Mouse (Mus musculus) neural tube, embryonic 15.5 days (tissue): Measurements from ENCODE around the gene Chrna1. TPM values are rescaled to one million over a fixed set of nuclear protein-coding genes. Genes with fewer than 3 reads are reported as not detected.
A peak's percentile ranks its signal among the peaks of the same experiment; 100 is the strongest.

ENCODE experiments used
- ATAC-seq: fragments of 200-750 bp; cut with Nextera tagmentation; 2 replicates; pipeline ENCODE4 v1.8.0; 2017; ENCODE audit warnings: mild to moderate bottlenecking, moderate TSS enrichment, moderate library complexity; ENCODE audit not compliant: low FRiP score
- H3K27ac ChIP-seq: fragments of 300-500 bp; sonication (generic); replicated peaks from 2 replicates; pipeline ENCODE4 v1.5.1; 2015; ENCODE audit warnings: mild to moderate bottlenecking, inconsistent platforms
- H3K27me3 ChIP-seq: fragments of 300-500 bp; sonication (generic); replicated peaks from 2 replicates; pipeline ENCODE4 v1.6.1; 2015; ENCODE audit warnings: inconsistent platforms
- H3K36me3 ChIP-seq: fragments of 300-500 bp; sonication (generic); 2 replicates; pipeline ENCODE4 v1.6.1; 2015; ENCODE audit warnings: inconsistent platforms
- H3K4me1 ChIP-seq: fragments of 300-500 bp; sonication (generic); 2 replicates; pipeline ENCODE4 v1.6.1; 2015; ENCODE audit warnings: inconsistent platforms
- H3K4me2 ChIP-seq: fragments of 300-500 bp; sonication (generic); 2 replicates; pipeline ENCODE4 v1.6.1; 2015; ENCODE audit warnings: inconsistent platforms, mild to moderate bottlenecking, moderate library complexity
- H3K4me3 ChIP-seq: fragments of 300-500 bp; sonication (generic); replicated peaks from 2 replicates; pipeline ENCODE4 v1.5.1; 2015; ENCODE audit warnings: mild to moderate bottlenecking, inconsistent platforms
- H3K9ac ChIP-seq: fragments of 300-500 bp; sonication (generic); replicated peaks from 2 replicates; pipeline ENCODE4 v1.6.1; 2015; ENCODE audit warnings: mild to moderate bottlenecking, inconsistent platforms
- H3K9me3 ChIP-seq: fragments of 300-500 bp; sonication (generic); replicated peaks from 2 replicates; pipeline ENCODE4 v1.6.1; 2016; ENCODE audit warnings: inconsistent platforms
- WGBS: fragments of 180-500 bp; shearing (Covaris S2); methylation state at CpG from one replicate; pipeline ENCODE4 v1.1.7; 2015; ENCODE audit warnings: mixed read lengths; 5-methylcytosine and 5-hydroxymethylcytosine counted together
- polyA plus RNA-seq: library from polyadenylated mRNA; unstranded; fragments of >200 nt; fragmentation: Nextera tagmentation; extraction: Ambion mirVana; gene quantifications from 2 replicates; pipeline ENCODE4 v1.2.1, GENCODE M21; 2015

Chrna1 gene
- polyA plus RNA-seq, 1 experiment from 2014 or later, result 0.73 TPM

GRCm38 (mm10) chr2:73529356-73530330 is 50.5 kb downstream of the Chrna1 start, which contains the start of gene Wipf1:
Gene Wipf1, minus strand, starts transcription at chr2:73529734.
- H3K27me3 ChIP-seq, result peaks cover 3% of the 10 kb centered on the region
- H3K9me3 ChIP-seq, result no peaks in the 10 kb centered on the region
- no peaks in the 10 kb centered on the region for H3K36me3 ChIP-seq
- H3K4me1 ChIP-seq, result peaks cover 19% of the 10 kb centered on the region
- H3K27ac ChIP-seq, result peak within 1 kb of the TSS; percentile 73
- peak within 1 kb of the TSS; percentile 97 for H3K4me2 ChIP-seq
- peak within 1 kb of the TSS; percentile 72 for H3K9ac ChIP-seq
- 2% methylated on average over 59 of the region's 66 CpGs for WGBS
- H3K4me3 ChIP-seq, result peak within 1 kb of the TSS; percentile 73
- peak; percentile 76 for ATAC-seq

- peak overlapping the region; percentile 97 for H3K4me2 ChIP-seq
- H3K36me3 ChIP-seq, result no peaks in the 10 kb centered on the region
- ATAC-seq, result peak; percentile 30
- peak overlapping the region; percentile 72 for H3K9ac ChIP-seq
- peaks cover 19% of the 10 kb centered on the region for H3K4me1 ChIP-seq
- H3K27me3 ChIP-seq, result peaks cover 3% of the 10 kb centered on the region
- WGBS, result 3% methylated on average over 47 of the region's 59 CpGs
- H3K27ac ChIP-seq, result peak overlapping the region; percentile 73
- peak overlapping the region; percentile 73 for H3K4me3 ChIP-seq
- H3K9me3 ChIP-seq, result no peaks in the 10 kb centered on the region
Measured at GRCm38 (mm10) chr2:73528516-73529355, 51.4 kb downstream of the Chrna1 start.

- 0 out of 2 replicates have a peak overlapping the region, but pooled peaks have one; percentile 17 for H3K9ac ChIP-seq
- peak overlapping the region; percentile 6; the same call in 1 of the 2 replicates for H3K4me3 ChIP-seq
- H3K4me2 ChIP-seq, result peak overlapping the region; percentile 97
- 83% methylated on average over 11 of the region's 11 CpGs for WGBS
- no peak for ATAC-seq
- H3K36me3 ChIP-seq, result no peaks in the 10 kb centered on the region
- H3K9me3 ChIP-seq, result no peaks in the 10 kb centered on the region
- H3K4me1 ChIP-seq, result peaks cover 19% of the 10 kb centered on the region
- H3K27ac ChIP-seq, result no peak overlapping the region
- H3K27me3 ChIP-seq, result peaks cover 3% of the 10 kb centered on the region
Measured at GRCm38 (mm10) chr2:73527956-73528355, 52.2 kb downstream of the Chrna1 start.

GRCm38 (mm10) chr2:73526691-73527090 is 53.4 kb downstream of the Chrna1 start:
- Histone ChIP-seq H3K4me3 (no peak overlapping the region), H3K4me2 (no peak overlapping the region), H3K27me3 (peaks cover 3% of the 10 kb centered on the region), H3K4me1 (peaks cover 19% of the 10 kb centered on the region), H3K9ac (no peak overlapping the region), H3K27ac (no peak overlapping the region), H3K36me3 (no peaks in the 10 kb centered on the region), H3K9me3 (no peaks in the 10 kb centered on the region)
- 72% methylated on average over 9 of the region's 9 CpGs for WGBS
- no peak for ATAC-seq

GRCm38 (mm10) chr2:73522891-73523290 is 57.2 kb downstream of the Chrna1 start:
- no peak for ATAC-seq
- WGBS, result 77% methylated on average over 8 of the region's 8 CpGs

GRCm38 (mm10) chr2:73522336-73522735 is 57.8 kb downstream of the Chrna1 start:
- H3K4me2 ChIP-seq, result no peak overlapping the region
- no peak overlapping the region for H3K9ac ChIP-seq
- no peak overlapping the region for H3K4me3 ChIP-seq
- H3K36me3 ChIP-seq, result no peaks in the 10 kb centered on the region
- no peaks in the 10 kb centered on the region for H3K27me3 ChIP-seq
- 67% methylated on average over 6 of the region's 6 CpGs for WGBS
- no peaks in the 10 kb centered on the region for H3K9me3 ChIP-seq
- no peaks in the 10 kb centered on the region for H3K4me1 ChIP-seq
- ATAC-seq, result no peak
- no peak overlapping the region for H3K27ac ChIP-seq

More at GRCm38 (mm10) chr2:73522891-73523290, 57.2 kb downstream of the Chrna1 start:
- H3K9ac ChIP-seq, result no peak overlapping the region
- H3K4me3 ChIP-seq, result no peak overlapping the region
- H3K27ac ChIP-seq, result 0 out of 2 replicates have a peak overlapping the region, but pooled peaks have one; percentile 48
- no peak overlapping the region for H3K4me2 ChIP-seq
- no peaks in the 10 kb centered on the region for H3K9me3 ChIP-seq
- H3K4me1 ChIP-seq, result no peaks in the 10 kb centered on the region
- peaks cover under 1% of the 10 kb centered on the region for H3K27me3 ChIP-seq
- H3K36me3 ChIP-seq, result no peaks in the 10 kb centered on the region

GRCm38 (mm10) chr2:73521737-73522136 is 58.4 kb downstream of the Chrna1 start:
- 0 out of 2 replicates have a peak, but pooled peaks have one; percentile 41 for ATAC-seq
- no peaks in the 10 kb centered on the region for H3K27me3 ChIP-seq
- no peak overlapping the region for H3K4me3 ChIP-seq
- H3K9ac ChIP-seq, result no peak overlapping the region
- 34% methylated on average over 5 of the region's 5 CpGs for WGBS
- no peaks in the 10 kb centered on the region for H3K9me3 ChIP-seq
- H3K4me1 ChIP-seq, result no peaks in the 10 kb centered on the region
- no peak overlapping the region for H3K4me2 ChIP-seq
- no peak overlapping the region for H3K27ac ChIP-seq
- H3K36me3 ChIP-seq, result no peaks in the 10 kb centered on the region

- H3K9me3 ChIP-seq, result no peaks in the 10 kb centered on the region
- ATAC-seq, result no peak
- H3K27ac ChIP-seq, result no peak overlapping the region
- WGBS, result 84% methylated on average over 5 of the region's 5 CpGs
- H3K9ac ChIP-seq, result no peak overlapping the region
- H3K4me2 ChIP-seq, result no peak overlapping the region
- no peaks in the 10 kb centered on the region for H3K4me1 ChIP-seq
- no peaks in the 10 kb centered on the region for H3K36me3 ChIP-seq
- H3K27me3 ChIP-seq, result no peaks in the 10 kb centered on the region
- H3K4me3 ChIP-seq, result no peak overlapping the region
Measured at GRCm38 (mm10) chr2:73518966-73519365, 61.2 kb downstream of the Chrna1 start.

- Histone ChIP-seq H3K9me3 (no peaks in the 10 kb centered on the region), H3K27me3 (no peaks in the 10 kb centered on the region), H3K4me2 (no peak overlapping the region), H3K4me1 (no peaks in the 10 kb centered on the region), H3K9ac (no peak overlapping the region), H3K4me3 (no peak overlapping the region), H3K36me3 (no peaks in the 10 kb centered on the region), H3K27ac (no peak overlapping the region)
- WGBS, result 84% methylated on average over 2 of the region's 2 CpGs
- ATAC-seq, result no peak
Measured at GRCm38 (mm10) chr2:73518311-73518710, 61.8 kb downstream of the Chrna1 start.

GRCm38 (mm10) chr2:73514178-73514577 is 66.0 kb downstream of the Chrna1 start:
- no peak overlapping the region for H3K27ac ChIP-seq
- H3K9me3 ChIP-seq, result no peaks in the 10 kb centered on the region
- no peaks in the 10 kb centered on the region for H3K27me3 ChIP-seq
- no peak for ATAC-seq
- WGBS, result 91% methylated on average over 6 of the region's 6 CpGs
- H3K4me2 ChIP-seq, result no peak overlapping the region
- no peak overlapping the region for H3K4me3 ChIP-seq
- no peaks in the 10 kb centered on the region for H3K36me3 ChIP-seq
- no peak overlapping the region for H3K9ac ChIP-seq
- no peaks in the 10 kb centered on the region for H3K4me1 ChIP-seq
